Mouse (Mus musculus): Measurements from ENCODE around the gene Mgat3. TPM values are rescaled to one million over a fixed set of nuclear protein-coding genes. Genes with fewer than 3 reads are reported as not detected.

Mgat3 gene
- total and polyA plus RNA-seq, 2 experiments from 2014 or later = 13.5 to 106 TPM

DNA sequence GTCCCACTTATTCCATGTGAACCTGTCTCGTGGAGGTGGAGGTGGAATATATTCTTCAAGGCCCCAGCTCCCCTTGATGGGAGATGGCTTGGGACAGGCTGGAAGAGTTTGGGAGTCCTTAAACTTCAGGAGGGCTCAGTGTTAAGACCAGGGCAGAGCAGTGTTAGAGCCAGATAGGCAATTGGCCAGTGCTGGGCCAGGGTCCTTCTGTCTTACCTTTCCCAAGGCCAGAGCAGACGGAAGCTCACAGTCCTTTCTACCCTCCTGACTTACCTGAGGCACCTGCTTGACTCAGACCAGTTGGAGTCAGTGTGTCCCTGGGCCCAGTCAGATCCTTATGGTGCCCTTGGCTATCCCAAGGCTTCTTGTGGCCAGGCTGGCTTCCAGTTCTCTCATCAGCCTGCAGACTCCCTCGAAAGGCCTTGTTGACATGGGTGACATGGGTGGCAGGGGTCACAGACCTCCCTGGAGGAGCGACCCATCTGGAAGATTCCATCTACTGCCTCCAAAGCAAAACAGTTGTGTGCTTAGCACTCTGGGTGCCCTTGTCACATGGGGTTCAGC is 11.0 kb upstream of the Mgat3 start:
- Histone ChIP-seq H3K9ac (replicated peaks; ENCODE audit: low read length) (no peak overlapping the region), H3K27me3 (ENCODE audit: insufficient read depth, low read length) (no peaks in the 10 kb centered on the region), H3K27ac (no peak overlapping the region), H3K9me3 (ENCODE audit: low read length) (no peaks in the 10 kb centered on the region), H3K4me1 (ENCODE audit: insufficient read depth, low read length) (peaks cover 5% of the 10 kb centered on the region; the same call in 1 of the 2 replicates), H3K4me2 (ENCODE audit: low read depth, low read length) (no peak overlapping the region), H3K4me3 (ENCODE audit: low read length) (no peak overlapping the region), H3K36me3 (ENCODE audit: insufficient read depth, low read length) (peaks cover 44% of the 10 kb centered on the region)
- ATAC-seq (no peak), DNase-seq (ENCODE audit: low spot score) (no peak)
- TF ChIP-seq CTCF (IDR thresholded peaks at IDR 0.05; ENCODE audit: low read depth) = no peak
- WGBS = 84% methylated on average over 4 of the region's 4 CpGs

GRCm38 (mm10) chr15:80163274-80163673 is 10.2 kb upstream of the Mgat3 start:
- ATAC-seq (0 out of 2 replicates have a peak, but pooled peaks have one; percentile 27), DNase-seq (ENCODE audit: low spot score) (peak; percentile 63)
- Histone ChIP-seq H3K36me3 (ENCODE audit: insufficient read depth, low read length) (peaks cover 36% of the 10 kb centered on the region), H3K9me3 (ENCODE audit: low read length) (no peaks in the 10 kb centered on the region), H3K4me1 (ENCODE audit: insufficient read depth, low read length) (peaks cover 5% of the 10 kb centered on the region; the same call in 1 of the 2 replicates), H3K9ac (replicated peaks; ENCODE audit: low read length) (no peak overlapping the region), H3K27ac (peak overlapping the region; percentile 3; the same call in 1 of the 2 replicates), H3K4me2 (ENCODE audit: low read depth, low read length) (no peak overlapping the region), H3K27me3 (ENCODE audit: insufficient read depth, low read length) (no peaks in the 10 kb centered on the region), H3K4me3 (ENCODE audit: low read length) (no peak overlapping the region)
- WGBS = 52% methylated on average over 11 of the region's 11 CpGs
- 0 out of 2 replicates have a peak, but pooled peaks have one; percentile 5 for TF ChIP-seq CTCF (IDR thresholded peaks at IDR 0.05; ENCODE audit: low read depth)

DNA sequence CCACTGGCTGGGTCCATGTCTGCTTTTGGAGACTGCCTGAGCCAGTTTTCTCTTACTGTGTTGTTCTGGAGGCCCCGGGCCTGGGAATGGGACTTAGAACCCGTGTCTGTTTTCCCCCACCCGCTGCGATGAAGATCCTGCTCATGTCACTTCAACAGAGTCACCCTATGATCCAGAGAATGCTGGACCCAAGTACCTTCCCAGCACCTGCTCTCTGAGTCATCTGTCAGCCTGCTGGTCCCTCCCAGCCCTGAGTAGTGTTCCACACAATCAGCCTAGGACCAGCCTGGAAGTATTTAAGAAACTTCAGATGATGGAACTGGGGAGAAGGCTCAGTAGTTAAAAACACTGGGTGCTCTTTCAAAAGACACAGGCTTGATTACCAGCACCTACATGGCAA is 9.8 kb upstream of the Mgat3 start:
- Histone ChIP-seq H3K4me3 (ENCODE audit: low read length) (no peak overlapping the region), H3K9me3 (ENCODE audit: low read length) (no peaks in the 10 kb centered on the region), H3K9ac (replicated peaks; ENCODE audit: low read length) (no peak overlapping the region), H3K36me3 (ENCODE audit: insufficient read depth, low read length) (peaks cover 31% of the 10 kb centered on the region), H3K27me3 (ENCODE audit: insufficient read depth, low read length) (no peaks in the 10 kb centered on the region), H3K4me1 (ENCODE audit: insufficient read depth, low read length) (peaks cover 5% of the 10 kb centered on the region; the same call in 1 of the 2 replicates), H3K27ac (peak overlapping the region; percentile 3; the same call in 1 of the 2 replicates), H3K4me2 (ENCODE audit: low read depth, low read length) (no peak overlapping the region)
- no peak for DNase-seq (ENCODE audit: low spot score)
- no peak for TF ChIP-seq CTCF (IDR thresholded peaks at IDR 0.05; ENCODE audit: low read depth)
- no peak for ATAC-seq
- 70% methylated on average over 4 of the region's 4 CpGs for WGBS

- no peak overlapping the region for H3K9ac ChIP-seq (replicated peaks; ENCODE audit: low read length)
- no peak for TF ChIP-seq CTCF (IDR thresholded peaks at IDR 0.05; ENCODE audit: low read depth)
- H3K4me1 ChIP-seq (ENCODE audit: insufficient read depth, low read length) = peaks cover 5% of the 10 kb centered on the region; the same call in 1 of the 2 replicates
- DNase-seq (ENCODE audit: low spot score) (no peak), ATAC-seq (no peak)
- peaks cover 15% of the 10 kb centered on the region; the same call in 1 of the 2 replicates for H3K36me3 ChIP-seq (ENCODE audit: insufficient read depth, low read length)
- no peaks in the 10 kb centered on the region for H3K27me3 ChIP-seq (ENCODE audit: insufficient read depth, low read length)
- no peak overlapping the region for H3K4me2 ChIP-seq (ENCODE audit: low read depth, low read length)
- no peak overlapping the region for H3K4me3 ChIP-seq (ENCODE audit: low read length)
- no peak overlapping the region for H3K27ac ChIP-seq
- 49% methylated on average over 5 of the region's 5 CpGs for WGBS
- H3K9me3 ChIP-seq (ENCODE audit: low read length) = no peaks in the 10 kb centered on the region
These were observed 8.1 kb upstream of the Mgat3 start for GRCm38 (mm10) chr15:80165396-80165795.

DNA sequence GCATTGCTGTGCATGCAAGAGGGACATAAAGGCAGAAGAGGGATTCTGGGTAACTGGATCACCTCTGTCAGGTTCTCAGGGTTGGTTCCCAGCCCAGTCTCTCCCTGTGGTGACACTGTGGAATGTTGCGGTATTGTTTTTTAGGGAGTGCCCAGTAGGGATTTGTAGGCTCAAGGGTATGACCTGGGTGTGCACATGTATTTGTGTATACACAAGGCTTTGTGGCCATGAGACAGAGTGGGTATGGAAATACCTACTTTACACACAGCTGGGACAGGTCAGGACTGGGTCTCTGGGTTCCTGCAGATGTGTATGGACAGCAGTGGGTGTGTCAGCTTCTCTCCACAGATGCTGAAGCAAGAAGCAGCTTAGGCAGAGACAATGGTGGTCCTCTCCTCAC is 4.0 kb upstream of the Mgat3 start:
- DNase-seq (ENCODE audit: low spot score) (no peak), ATAC-seq (no peak)
- H3K9me3 ChIP-seq (ENCODE audit: low read length) = no peaks in the 10 kb centered on the region
- 93% methylated on average over 1 of the region's 1 CpGs for WGBS
- 0 out of 2 replicates have a peak, but pooled peaks cover 3% of the 10 kb centered on the region for H3K4me1 ChIP-seq (ENCODE audit: insufficient read depth, low read length)
- no peak overlapping the region for H3K4me2 ChIP-seq (ENCODE audit: low read depth, low read length)
- no peak overlapping the region for H3K4me3 ChIP-seq (ENCODE audit: low read length)
- no peak overlapping the region for H3K9ac ChIP-seq (replicated peaks; ENCODE audit: low read length)
- no peak for TF ChIP-seq CTCF (IDR thresholded peaks at IDR 0.05; ENCODE audit: low read depth)
- H3K27ac ChIP-seq = no peak overlapping the region
- H3K27me3 ChIP-seq (ENCODE audit: insufficient read depth, low read length) = no peaks in the 10 kb centered on the region
- no peaks in the 10 kb centered on the region for H3K36me3 ChIP-seq (ENCODE audit: insufficient read depth, low read length)

DNA sequence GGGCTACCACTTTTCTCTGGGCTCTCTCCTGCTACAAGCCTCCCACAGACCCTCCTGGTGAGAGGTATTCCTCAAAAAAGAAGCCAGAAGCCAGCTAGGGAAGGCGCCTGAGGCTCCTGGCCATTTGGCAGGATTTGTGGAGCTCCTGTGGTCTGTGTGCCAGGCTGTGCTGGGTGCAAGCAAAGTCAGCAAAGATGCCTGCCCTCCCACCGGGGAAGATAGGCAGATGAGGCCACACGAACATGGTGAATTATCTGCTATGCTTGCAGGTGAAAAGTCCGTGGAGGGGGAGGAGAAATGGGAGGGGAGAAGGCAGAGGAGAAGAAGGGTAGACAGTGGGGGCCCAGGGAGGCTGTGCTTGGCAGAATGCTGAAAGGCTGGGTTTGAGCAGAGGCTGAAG is 3.2 kb upstream of the Mgat3 start:
- H3K4me1 ChIP-seq (ENCODE audit: insufficient read depth, low read length) = peaks cover 10% of the 10 kb centered on the region; the same call in 1 of the 2 replicates
- ATAC-seq (no peak), DNase-seq (ENCODE audit: low spot score) (no peak)
- no peaks in the 10 kb centered on the region for H3K9me3 ChIP-seq (ENCODE audit: low read length)
- H3K4me3 ChIP-seq (ENCODE audit: low read length) = no peak overlapping the region
- H3K4me2 ChIP-seq (ENCODE audit: low read depth, low read length) = no peak overlapping the region
- TF ChIP-seq CTCF (IDR thresholded peaks at IDR 0.05; ENCODE audit: low read depth) = no peak
- no peaks in the 10 kb centered on the region for H3K36me3 ChIP-seq (ENCODE audit: insufficient read depth, low read length)
- H3K27ac ChIP-seq = no peak overlapping the region
- 39% methylated on average over 4 of the region's 4 CpGs for WGBS
- H3K9ac ChIP-seq (replicated peaks; ENCODE audit: low read length) = no peak overlapping the region
- H3K27me3 ChIP-seq (ENCODE audit: insufficient read depth, low read length) = no peaks in the 10 kb centered on the region

DNA sequence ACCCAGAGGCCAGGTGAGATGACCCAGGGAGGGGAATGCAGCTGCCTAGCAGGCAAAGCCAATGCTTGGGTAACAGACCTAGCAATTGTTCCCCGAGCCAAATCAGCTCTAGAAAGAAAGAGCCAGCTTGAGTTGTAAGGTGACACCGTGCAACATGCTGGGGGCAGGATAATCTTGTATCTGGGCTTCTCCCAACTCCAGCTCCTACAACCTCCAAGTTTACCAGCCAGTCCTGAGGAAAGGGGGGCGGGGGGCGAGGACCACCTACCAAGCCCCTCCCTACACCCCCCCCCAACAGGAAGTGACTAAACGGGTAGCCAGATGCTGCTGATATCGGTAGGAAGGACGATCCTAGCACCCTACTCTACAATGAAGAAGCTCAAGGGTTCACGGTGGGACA is 2.2 kb upstream of the Mgat3 start:
- no peak for DNase-seq (ENCODE audit: low spot score)
- Histone ChIP-seq H3K9me3 (ENCODE audit: low read length) (no peaks in the 10 kb centered on the region), H3K36me3 (ENCODE audit: insufficient read depth, low read length) (no peaks in the 10 kb centered on the region), H3K4me1 (ENCODE audit: insufficient read depth, low read length) (peaks cover 18% of the 10 kb centered on the region), H3K9ac (replicated peaks; ENCODE audit: low read length) (no peak overlapping the region), H3K4me2 (ENCODE audit: low read depth, low read length) (no peak overlapping the region), H3K27ac (no peak overlapping the region), H3K4me3 (ENCODE audit: low read length) (no peak overlapping the region), H3K27me3 (ENCODE audit: insufficient read depth, low read length) (no peaks in the 10 kb centered on the region)
- TF ChIP-seq CTCF (IDR thresholded peaks at IDR 0.05; ENCODE audit: low read depth) = no peak
- no peak for ATAC-seq
- WGBS = 20% methylated on average over 8 of the region's 8 CpGs
